In the genomic region with DNA sequence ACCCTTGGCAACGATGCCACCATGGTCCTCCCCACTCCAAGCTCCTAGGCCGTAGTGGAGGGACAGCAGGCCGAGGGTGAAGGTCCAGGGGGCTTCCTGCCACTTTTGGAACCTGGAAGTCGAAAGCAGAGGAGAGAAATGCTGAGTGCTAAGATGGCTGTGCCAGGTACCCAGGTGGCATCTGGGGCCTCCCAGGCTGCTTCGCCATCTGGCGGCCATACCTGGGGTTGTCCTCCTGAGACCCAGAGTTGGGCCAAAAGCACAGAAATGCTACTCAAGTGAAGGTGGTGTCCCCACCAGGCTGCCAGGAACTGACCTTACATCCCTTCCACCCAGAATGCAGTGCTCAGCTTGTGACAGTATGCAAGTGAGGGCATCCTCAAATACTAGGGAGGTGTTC, we compare ENCODE assay signal across 9 mouse cellular contexts. TPM values are rescaled to one million over a fixed set of nuclear protein-coding genes. Genes with fewer than 3 reads are reported as not detected.
DNase-seq lines count a peak whose midpoint lies in the region; ATAC-seq and TF ChIP-seq lines count a peak whose summit lies in the region.
"Had no signal": no experiment of that assay in that cellular context is flagged by ENCODE, and none has a peak within 500 bp of the region (broad histone marks: within the 10 kb centered on the region; RNA-seq: fewer than 3 reads in every experiment).

No protein-coding gene starts in this region.

- H3K36me3 ChIP-seq in liver, adult 2 months (ENCODE audit: control insufficient read depth, insufficient read depth, low read length) = no peaks in the 10 kb centered on the region
- peaks cover 12% of the 10 kb centered on the region; the same call in 1 of the 2 replicates for H3K36me3 ChIP-seq in liver, embryonic 12.5 days
- H3K36me3 ChIP-seq in MEL (ENCODE audit: control insufficient read depth in 1 of 2, insufficient read depth in 2 of 2, low read length in 2 of 2) = no peaks in the 10 kb centered on the region; a peak in 1 of 4 replicates
- peaks cover 69% of the 10 kb centered on the region for H3K36me3 ChIP-seq in hindbrain, embryonic 13.5 days

- no peak for ATAC-seq in liver, embryonic 12.5 days
- peak; percentile 47; the same call in 1 of the 2 replicates for ATAC-seq in megakaryocyte, adult 5-6 weeks (ENCODE audit: poor library complexity, severe bottlenecking)
- no peak for ATAC-seq in hindbrain, embryonic 13.5 days (ENCODE audit: low FRiP score)
- ATAC-seq: hindbrain, embryonic 16.5 days had no signal

- H3K9me3 ChIP-seq in liver, embryonic 12.5 days (replicated peaks) = no peaks in the 10 kb centered on the region
- H3K9me3 ChIP-seq in MEL (replicated peaks; ENCODE audit: insufficient read depth, low read length) = no peaks in the 10 kb centered on the region
- no peaks in the 10 kb centered on the region for H3K9me3 ChIP-seq in hindbrain, embryonic 13.5 days

- no peaks in the 10 kb centered on the region for H3K79me2 ChIP-seq in liver, adult 2 months (ENCODE audit: control insufficient read depth, insufficient read depth, low read length)
- no peaks in the 10 kb centered on the region for H3K79me2 ChIP-seq in MEL (ENCODE audit: control insufficient read depth, insufficient read depth, low read length, poor library complexity)

- H3K4me3 ChIP-seq in liver, adult 2 months (ENCODE audit: insufficient read depth, low read depth, low read length) = no peak overlapping the region
- H3K4me3 ChIP-seq in liver, embryonic 12.5 days = no peak overlapping the region
- H3K4me3 ChIP-seq in MEL (ENCODE audit: control insufficient read depth in 1 of 2, insufficient read depth in 1 of 2, low read depth in 2 of 2, low read length in 2 of 2) = no peak overlapping the region
- no peak overlapping the region for H3K4me3 ChIP-seq in hindbrain, embryonic 13.5 days

- WGBS in liver, adult 2 months = 84% methylated on average over 6 of the region's 6 CpGs
- WGBS in liver, embryonic 12.5 days (ENCODE audit: insufficient replicate concordance) = 62% methylated on average over 6 of the region's 6 CpGs
- 84% methylated on average over 6 of the region's 6 CpGs for WGBS in hindbrain, embryonic 13.5 days

- H3K27me3 ChIP-seq in liver, adult 2 months (ENCODE audit: control insufficient read depth, insufficient read depth, low read length) = no peaks in the 10 kb centered on the region
- H3K27me3 ChIP-seq in liver, embryonic 12.5 days (replicated peaks) = no peaks in the 10 kb centered on the region
- H3K27me3 ChIP-seq in MEL (ENCODE audit: control insufficient read depth in 1 of 2, insufficient read depth in 2 of 2, low read length in 2 of 2) = no peaks in the 10 kb centered on the region
- H3K27me3 ChIP-seq in hindbrain, embryonic 13.5 days = no peaks in the 10 kb centered on the region

- peak; percentile 65 for TF ChIP-seq CTCF in liver, adult 2 months (IDR thresholded peaks at IDR 0.05; ENCODE audit: low read depth, low read length)
- peak in 2 of 3 experiments; percentile 45 to 56; a peak in 5 of 6 replicates for TF ChIP-seq CTCF in MEL (IDR thresholded peaks at IDR 0.05 in 2 of 3, conservative IDR thresholded peaks at IDR 0.05 in 1 of 3; ENCODE audit: control insufficient read depth in 1 of 3, insufficient read depth in 1 of 3, low read depth in 2 of 3, low read length in 3 of 3, poor library complexity in 1 of 3, severe bottlenecking in 1 of 3)

- no peaks in the 10 kb centered on the region for H3K4me1 ChIP-seq in liver, adult 2 months (ENCODE audit: control insufficient read depth, insufficient read depth, low read length)
- H3K4me1 ChIP-seq in liver, embryonic 12.5 days = peaks cover 7% of the 10 kb centered on the region
- H3K4me1 ChIP-seq in MEL (ENCODE audit: control insufficient read depth in 1 of 2, insufficient read depth in 2 of 2, low read length in 2 of 2) = no peaks in the 10 kb centered on the region
- peaks cover 18% of the 10 kb centered on the region for H3K4me1 ChIP-seq in hindbrain, embryonic 13.5 days (replicated peaks)

- H3K4me2 ChIP-seq in liver, embryonic 12.5 days = no peak overlapping the region
- H3K4me2 ChIP-seq in hindbrain, embryonic 13.5 days = no peak overlapping the region

- DNase-seq in liver, adult 2 months (ENCODE audit: extremely low read depth, low read depth, low spot score) = no peak
- DNase-seq in MEL (ENCODE audit: low read depth, low spot score) = no peak
- DNase-seq in cerebellum, adult 18-20 months = peak; percentile 82 to 84
- no peak for DNase-seq in yolk sac, embryonic 10.5 days (ENCODE audit: low spot score)

- H3K9ac ChIP-seq in liver, adult 2 months (ENCODE audit: low read depth, low read length) = no peak overlapping the region
- no peak overlapping the region for H3K9ac ChIP-seq in liver, embryonic 12.5 days
- H3K9ac ChIP-seq in MEL (ENCODE audit: control insufficient read depth, low read depth, low read length, poor library complexity, severe bottlenecking) = no peak overlapping the region
- no peak overlapping the region for H3K9ac ChIP-seq in hindbrain, embryonic 13.5 days

- H3K27ac ChIP-seq in liver, adult 2 months (replicated peaks; ENCODE audit: insufficient read depth, low read depth, low read length) = no peak overlapping the region
- no peak overlapping the region for H3K27ac ChIP-seq in liver, embryonic 12.5 days
- no peak overlapping the region for H3K27ac ChIP-seq in MEL (ENCODE audit: control insufficient read depth, low read depth, low read length)
- no peak overlapping the region for H3K27ac ChIP-seq in hindbrain, embryonic 13.5 days

- TF ChIP-seq RAD21 in MEL (IDR thresholded peaks at IDR 0.05; ENCODE audit: low read depth, low read length) = peak; percentile 23

- no peak for TF ChIP-seq POLR2A in liver, adult 2 months (IDR thresholded peaks at IDR 0.05; ENCODE audit: extremely low read depth, insufficient read depth, low read length)
- TF ChIP-seq POLR2A in MEL (IDR thresholded peaks at IDR 0.05; ENCODE audit: control insufficient read depth in 1 of 2, insufficient read depth in 1 of 2, low read depth in 1 of 2, low read length in 2 of 2, poor library complexity in 1 of 2) = no peak

- TF ChIP-seq EP300 in MEL (IDR thresholded peaks at IDR 0.05; ENCODE audit: low read depth in 1 of 2, low read length in 2 of 2) = no peak

TF ChIP-seq in MEL, 35 proteins besides CTCF, POLR2A, EP300 and RAD21:
- TF ChIP-seq NELFE (IDR thresholded peaks at IDR 0.05; ENCODE audit: low read depth, low read length) (no peak), CHD2 (IDR thresholded peaks at IDR 0.05; ENCODE audit: low read length) (no peak), SMC3 (IDR thresholded peaks at IDR 0.05; ENCODE audit: low read depth, low read length) (peak; percentile 56), MXI1 (IDR thresholded peaks at IDR 0.05; ENCODE audit: low read depth, low read length) (no peak)
TF ChIP-seq in MEL: peak in this region for 1.

RNA-seq across cellular contexts. Expression of a gene that starts 11.2 kb away (rescaled TPM):
- not detected in 2 replicates for total RNA-seq in liver, adult 2 months (2014; rRNA removed)
- not detected in 2 replicates for polyA plus RNA-seq in liver, adult 2 months (2012; rRNA removed)
- polyA plus RNA-seq in liver, embryonic 12.5 days (2016; fragmentation: Nextera tagmentation; extraction: Ambion mirVana) = 0.61 and 1.3 TPM in 2 replicates
- 0.56 and 2.0 TPM in 2 replicates for total RNA-seq in MEL (2012; rRNA removed)
- 1 to 10 TPM in 1 of 2 experiments, not detected in 1; 1.7 TPM for polyA plus RNA-seq in MEL (2012; ENCODE audit: insufficient read depth in 1 of 2, insufficient read length in 2 of 2, low read depth in 1 of 2, low replicate concordance in 2 of 2, missing spikeins in 1 of 2)
- not detected in 2 replicates for total RNA-seq in megakaryocyte, adult 5-6 weeks (2015)
- not detected in 2 replicates for total RNA-seq in megakaryocyte, adult 5-6 weeks (2017)
- 10.3 and 10.9 TPM in 2 replicates for polyA plus RNA-seq in hindbrain, embryonic 13.5 days (2015; fragmentation: Nextera tagmentation; extraction: Ambion mirVana)
- polyA plus RNA-seq: liver, embryonic 16.5 days had no signal

RNA-seq across cellular contexts. Expression of a gene that starts 26.0 kb away (rescaled TPM):
- not detected in 2 replicates for total RNA-seq in liver, adult 2 months (2014; rRNA removed)
- 0.07 and 0.11 TPM in 2 replicates for polyA plus RNA-seq in liver, adult 2 months (2012; rRNA removed)
- polyA plus RNA-seq in liver, embryonic 12.5 days (2016; fragmentation: Nextera tagmentation; extraction: Ambion mirVana) = 0.28 and 0.58 TPM in 2 replicates
- total RNA-seq in MEL (2012; rRNA removed) = 1.3 and 2.2 TPM in 2 replicates
- 1 to 10 TPM in 1 of 2 experiments, not detected in 1; 3.0 TPM for polyA plus RNA-seq in MEL (2012; ENCODE audit: insufficient read depth in 1 of 2, insufficient read length in 2 of 2, low read depth in 1 of 2, low replicate concordance in 2 of 2, missing spikeins in 1 of 2)
- total RNA-seq in megakaryocyte, adult 5-6 weeks (2015) = 0.07 and 0.09 TPM in 2 replicates
- total RNA-seq in megakaryocyte, adult 5-6 weeks (2017) = 0.37 and 1.8 TPM in 2 replicates
- 1.9 and 2.9 TPM in 2 replicates for polyA plus RNA-seq in hindbrain, embryonic 13.5 days (2015; fragmentation: Nextera tagmentation; extraction: Ambion mirVana)

RNA-seq across cellular contexts. Expression of a gene that starts 26.1 kb away (rescaled TPM):
- total RNA-seq in liver, adult 2 months (2014; rRNA removed) = 4.0 and 5.6 TPM in 2 replicates
- 10.4 and 10.6 TPM in 2 replicates for polyA plus RNA-seq in liver, adult 2 months (2012; rRNA removed)
- polyA plus RNA-seq in liver, embryonic 12.5 days (2016; fragmentation: Nextera tagmentation; extraction: Ambion mirVana) = 8.2 and 9.6 TPM in 2 replicates
- total RNA-seq in MEL (2012; rRNA removed) = 7.3 and 9.1 TPM in 2 replicates
- 10 to 100 TPM in 1 of 2 experiments, not detected in 1; 18.7 TPM for polyA plus RNA-seq in MEL (2012; ENCODE audit: insufficient read depth in 1 of 2, insufficient read length in 2 of 2, low read depth in 1 of 2, low replicate concordance in 2 of 2, missing spikeins in 1 of 2)
- total RNA-seq in megakaryocyte, adult 5-6 weeks (2015) = 9.0 and 12.9 TPM in 2 replicates
- total RNA-seq in megakaryocyte, adult 5-6 weeks (2017) = 5.8 and 9.8 TPM in 2 replicates
- polyA plus RNA-seq in hindbrain, embryonic 13.5 days (2015; fragmentation: Nextera tagmentation; extraction: Ambion mirVana) = 24.4 and 26.5 TPM in 2 replicates

RNA-seq across cellular contexts. Expression of a gene that starts 48.1 kb away (rescaled TPM):
- total RNA-seq in liver, adult 2 months (2014; rRNA removed) = 0.13 TPM in 1 of 2 replicates, not detected in the other
- 0.51 and 0.86 TPM in 2 replicates for polyA plus RNA-seq in liver, adult 2 months (2012; rRNA removed)
- polyA plus RNA-seq in liver, embryonic 12.5 days (2016; fragmentation: Nextera tagmentation; extraction: Ambion mirVana) = 0.08 and 0.13 TPM in 2 replicates
- total RNA-seq in MEL (2012; rRNA removed) = 0.04 and 0.07 TPM in 2 replicates
- polyA plus RNA-seq in MEL (2012; ENCODE audit: insufficient read depth in 1 of 2, insufficient read length in 2 of 2, low read depth in 1 of 2, low replicate concordance in 2 of 2, missing spikeins in 1 of 2) = under 1 TPM in 1 of 2 experiments, not detected in 1; 0.08 TPM
- 0.21 and 0.65 TPM in 2 replicates for total RNA-seq in megakaryocyte, adult 5-6 weeks (2015)
- total RNA-seq in megakaryocyte, adult 5-6 weeks (2017) = 0.12 and 0.62 TPM in 2 replicates
- 0.48 and 0.52 TPM in 2 replicates for polyA plus RNA-seq in hindbrain, embryonic 13.5 days (2015; fragmentation: Nextera tagmentation; extraction: Ambion mirVana)
- polyA plus RNA-seq: liver, embryonic 16.5 days had no signal

Comparison
In these comparisons a context has a peak if more than half of its experiments do, and no peak if none do; other contexts are left out.
1. DNase-seq: peak in cerebellum, adult 18-20 months (2 of 2); none in liver, adult 2 months (single experiment), MEL (single experiment) and yolk sac, embryonic 10.5 days (single experiment).